Mouse (Mus musculus) adrenal gland, postnatal 14 days (tissue): Measurements from ENCODE around the gene Aasdh. TPM values are rescaled to one million over a fixed set of nuclear protein-coding genes. Genes with fewer than 3 reads are reported as not detected.

Experiments
- DNase-seq: peaks from one replicate; pipeline ENCODE4 v3.0.0; 2021; ENCODE audit warnings: mixed read lengths
- long read RNA-seq, 2 experiments: library from polyadenylated mRNA; stranded (forward); transcript quantifications; one replicate each; pipeline ENCODE4 v2.0.0; 2021
- total RNA-seq: library from RNA; stranded (reverse); gene quantifications from 2 replicates; pipeline ENCODE4 v1.2.3, GENCODE M21; 2021

The Aasdh gene
- total RNA-seq = 17.1 and 20.7 TPM in 2 replicates
- long read RNA-seq, experiment 1, partial matches to known transcripts = 2 of 8 reads
- long read RNA-seq, experiment 1, other reads (novel, unspliced or antisense) = 5 of 8 reads
- long read RNA-seq, experiment 2, partial matches to known transcripts = 2 of 5 reads
- long read RNA-seq, experiment 2, other reads (novel, unspliced or antisense) = 3 of 5 reads

GRCm38 (mm10) chr5:76905405-76906154 is at the start of gene Aasdh:
Gene Aasdh, minus strand, starts transcription at chr5:76905514.
- peak; percentile 99 for DNase-seq

GRCm38 (mm10) chr5:76954271-76954900 is 49.1 kb upstream of the Aasdh start:
- peak; percentile 54 for DNase-seq

- DNase-seq = no peak
Measured at GRCm38 (mm10) chr5:76953794-76954193, 48.5 kb upstream of the Aasdh start.

- DNase-seq = no peak
Measured at GRCm38 (mm10) chr5:76952112-76953040, 47.1 kb upstream of the Aasdh start.

- peak; percentile 100 for DNase-seq
Measured at GRCm38 (mm10) chr5:76951106-76952027, 46.1 kb upstream of the Aasdh start, which contains the start of the genes Paics and Ppat. Gene Paics, plus strand, starts transcription at chr5:76951307. Gene Ppat, minus strand, starts transcription at chr5:76951578.

GRCm38 (mm10) chr5:76950343-76951105 is 45.2 kb upstream of the Aasdh start:
- DNase-seq = peak; percentile 19

GRCm38 (mm10) chr5:76947758-76948157 is 42.4 kb upstream of the Aasdh start:
- no peak for DNase-seq

- no peak for DNase-seq
Measured at GRCm38 (mm10) chr5:76947142-76947541, 41.8 kb upstream of the Aasdh start.

- DNase-seq = no peak
Measured at GRCm38 (mm10) chr5:76945678-76946033, 40.3 kb upstream of the Aasdh start.

GRCm38 (mm10) chr5:76944965-76945677 is 39.8 kb upstream of the Aasdh start:
- no peak for DNase-seq

- DNase-seq = no peak
Measured at GRCm38 (mm10) chr5:76942505-76942904, 37.2 kb upstream of the Aasdh start.

GRCm38 (mm10) chr5:76941975-76942374 is 36.7 kb upstream of the Aasdh start:
- DNase-seq = no peak

GRCm38 (mm10) chr5:76939717-76940116 is 34.4 kb upstream of the Aasdh start:
- DNase-seq = no peak

- peak; percentile 40 for DNase-seq
Measured at GRCm38 (mm10) chr5:76929180-76929877, 24.0 kb upstream of the Aasdh start.

GRCm38 (mm10) chr5:76928124-76928832 is 23.0 kb upstream of the Aasdh start:
- DNase-seq = peak; percentile 44

- DNase-seq = no peak
Measured at GRCm38 (mm10) chr5:76924296-76924695, 19.0 kb upstream of the Aasdh start.

GRCm38 (mm10) chr5:76923428-76923827 is 18.1 kb upstream of the Aasdh start:
- DNase-seq = peak; percentile 83

GRCm38 (mm10) chr5:76922833-76923232 is 17.5 kb upstream of the Aasdh start:
- DNase-seq = no peak
